Mouse (Mus musculus): ENCODE data around the gene Bbs1. TPM values are rescaled to one million over a fixed set of nuclear protein-coding genes. Genes with fewer than 3 reads are reported as not detected.
A peak's percentile ranks its signal among the peaks of the same experiment; 100 is the strongest.

The Bbs1 gene
- polyA plus RNA-seq, 1 experiment, result 2.2 TPM

DNA sequence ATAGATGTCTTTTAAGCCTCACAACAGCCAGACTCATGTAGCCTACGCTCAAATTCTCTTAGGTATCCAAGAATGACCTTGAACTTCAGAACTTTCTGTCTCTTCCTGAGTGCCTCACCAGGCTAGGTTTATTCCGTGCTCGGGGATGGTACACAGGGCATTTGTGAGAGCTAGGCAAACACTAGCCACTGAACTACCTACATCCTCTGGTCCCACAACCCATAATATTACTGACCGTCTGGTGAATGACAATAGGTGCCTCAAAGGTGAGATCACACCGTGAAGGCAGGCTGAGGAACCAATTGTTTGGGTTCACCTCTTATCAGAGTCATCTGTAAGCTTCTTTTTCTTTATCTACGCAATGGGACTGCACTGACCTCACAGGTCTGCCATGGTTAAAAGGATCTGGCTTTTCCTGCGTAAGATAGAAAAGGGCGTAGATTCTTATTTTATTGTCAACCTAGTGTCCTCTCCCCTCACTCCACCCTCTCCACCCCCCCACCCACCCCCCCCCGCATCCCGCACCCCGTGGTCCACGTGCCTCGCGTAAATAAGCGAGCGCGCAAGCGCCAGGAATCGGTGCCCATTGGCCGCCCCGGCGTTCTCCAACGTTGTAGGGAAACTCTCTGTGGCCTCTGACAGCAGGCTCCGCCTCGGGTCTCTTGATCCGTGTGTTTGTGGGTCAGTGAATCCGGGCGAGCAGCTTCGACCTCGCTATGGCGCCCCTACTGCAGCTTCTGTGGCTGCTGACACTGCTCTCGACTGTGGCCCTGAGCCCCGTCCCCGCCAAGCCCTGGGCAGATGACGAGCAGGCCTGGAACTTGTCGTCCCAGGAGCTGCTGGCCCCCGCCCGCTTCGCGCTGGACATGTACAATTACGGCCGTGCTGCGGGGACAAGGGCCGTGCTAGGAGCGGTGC, 51.6 kb downstream of the Bbs1 start, which contains the start of gene Ctsf:
TSS of gene Ctsf (plus strand) at position 579 of the 918 bp plus-strand sequence.
- Histone ChIP-seq H3K36me3 (ENCODE audit: control insufficient read depth, insufficient read depth) (no peaks in the 10 kb centered on the region), H3K79me3 (ENCODE audit: low read depth) (no peaks in the 10 kb centered on the region), H3ac (ENCODE audit: control insufficient read depth, insufficient read length, low read depth) (peak within 1 kb of the TSS; percentile 38), H3K79me2 (ENCODE audit: control insufficient read depth, insufficient read depth) (no peaks in the 10 kb centered on the region), H3K27me3 (ENCODE audit: control insufficient read depth, insufficient read depth, insufficient read length) (peaks cover 34% of the 10 kb centered on the region), H3K4me3 (ENCODE audit: insufficient read depth, poor library complexity, severe bottlenecking) (no peak within 1 kb of the TSS)
- TF ChIP-seq CEBPB (IDR thresholded peaks at IDR 0.05; ENCODE audit: low read depth) (no peak), MYOG (IDR thresholded peaks at IDR 0.05; ENCODE audit: control insufficient read depth, extremely low read depth, insufficient read length) (no peak), CTCF (IDR thresholded peaks at IDR 0.05; ENCODE audit: control insufficient read depth, insufficient read depth, insufficient read length) (no peak), MAX (IDR thresholded peaks at IDR 0.05) (no peak), FOSL1 (IDR thresholded peaks at IDR 0.05; ENCODE audit: insufficient read depth, low read length, poor library complexity, severe bottlenecking) (no peak), MYOD1 (IDR thresholded peaks at IDR 0.05; ENCODE audit: control insufficient read depth, insufficient read length, low read depth) (no peak), USF1 (IDR thresholded peaks at IDR 0.05; ENCODE audit: low read depth) (no peak)

DNA sequence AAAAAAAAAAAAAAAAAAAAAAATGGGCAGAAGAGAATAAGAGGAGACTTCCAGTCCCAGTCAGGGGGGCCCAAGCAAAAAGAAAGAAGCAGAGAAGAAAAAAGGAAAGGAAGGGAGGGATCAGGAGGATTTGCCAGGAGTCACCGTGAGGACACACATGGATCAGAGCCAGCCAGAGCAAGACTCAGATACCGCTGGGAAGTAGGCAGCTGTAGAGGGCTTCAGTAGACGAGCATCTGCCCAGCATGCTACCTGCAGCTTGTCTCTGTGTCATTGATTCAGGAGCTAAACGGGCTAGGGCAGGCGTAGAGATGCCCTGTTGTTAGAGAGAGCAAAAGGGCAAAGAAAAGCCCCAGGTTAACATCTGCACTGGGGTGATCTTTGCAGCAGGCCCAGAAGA, 56.1 kb downstream of the Bbs1 start:
- no peaks in the 10 kb centered on the region for H3K79me3 ChIP-seq (ENCODE audit: low read depth)
- TF ChIP-seq CEBPB (IDR thresholded peaks at IDR 0.05; ENCODE audit: low read depth), result no peak
- no peak for TF ChIP-seq MAX (IDR thresholded peaks at IDR 0.05)
- TF ChIP-seq CTCF (IDR thresholded peaks at IDR 0.05; ENCODE audit: control insufficient read depth, insufficient read depth, insufficient read length), result no peak
- TF ChIP-seq MYOG (IDR thresholded peaks at IDR 0.05; ENCODE audit: control insufficient read depth, extremely low read depth, insufficient read length), result no peak
- no peak for TF ChIP-seq USF1 (IDR thresholded peaks at IDR 0.05; ENCODE audit: low read depth)
- TF ChIP-seq FOSL1 (IDR thresholded peaks at IDR 0.05; ENCODE audit: insufficient read depth, low read length, poor library complexity, severe bottlenecking), result no peak
- TF ChIP-seq MYOD1 (IDR thresholded peaks at IDR 0.05; ENCODE audit: control insufficient read depth, insufficient read length, low read depth), result no peak
- no peaks in the 10 kb centered on the region for H3K79me2 ChIP-seq (ENCODE audit: control insufficient read depth, insufficient read depth)
- H3K4me3 ChIP-seq (ENCODE audit: insufficient read depth, poor library complexity, severe bottlenecking), result no peak overlapping the region
- peaks cover 37% of the 10 kb centered on the region for H3K27me3 ChIP-seq (ENCODE audit: control insufficient read depth, insufficient read depth, insufficient read length)
- no peak overlapping the region for H3ac ChIP-seq (ENCODE audit: control insufficient read depth, insufficient read length, low read depth)
- H3K36me3 ChIP-seq (ENCODE audit: control insufficient read depth, insufficient read depth), result no peaks in the 10 kb centered on the region

DNA sequence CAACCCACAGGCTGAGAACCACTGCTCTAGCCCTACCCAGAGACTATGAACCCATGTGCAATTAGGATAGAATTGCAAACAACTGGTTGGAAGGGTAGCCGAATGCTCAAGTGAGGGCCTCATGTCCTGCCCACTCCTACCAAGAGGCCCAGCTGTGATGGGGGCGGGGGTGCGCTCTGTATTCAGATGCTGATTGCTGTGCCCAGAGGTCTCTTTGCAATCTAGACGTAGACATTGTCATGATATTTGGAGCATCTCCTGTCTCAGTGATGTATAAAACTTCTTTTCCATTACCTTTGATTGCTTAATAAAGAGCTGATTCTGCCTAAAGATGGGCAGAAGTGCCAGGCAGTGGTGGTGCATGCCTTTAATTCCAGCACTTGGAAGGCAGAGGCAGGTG, 56.6 kb downstream of the Bbs1 start:
- Histone ChIP-seq H3K79me2 (ENCODE audit: control insufficient read depth, insufficient read depth) (no peaks in the 10 kb centered on the region), H3K27me3 (ENCODE audit: control insufficient read depth, insufficient read depth, insufficient read length) (peaks cover 34% of the 10 kb centered on the region), H3ac (ENCODE audit: control insufficient read depth, insufficient read length, low read depth) (no peak overlapping the region), H3K79me3 (ENCODE audit: low read depth) (no peaks in the 10 kb centered on the region), H3K36me3 (ENCODE audit: control insufficient read depth, insufficient read depth) (no peaks in the 10 kb centered on the region), H3K4me3 (ENCODE audit: insufficient read depth, poor library complexity, severe bottlenecking) (no peak overlapping the region)
- TF ChIP-seq MYOG (IDR thresholded peaks at IDR 0.05; ENCODE audit: control insufficient read depth, extremely low read depth, insufficient read length) (no peak), USF1 (IDR thresholded peaks at IDR 0.05; ENCODE audit: low read depth) (no peak), MAX (IDR thresholded peaks at IDR 0.05) (no peak), CTCF (IDR thresholded peaks at IDR 0.05; ENCODE audit: control insufficient read depth, insufficient read depth, insufficient read length) (no peak), CEBPB (IDR thresholded peaks at IDR 0.05; ENCODE audit: low read depth) (no peak), FOSL1 (IDR thresholded peaks at IDR 0.05; ENCODE audit: insufficient read depth, low read length, poor library complexity, severe bottlenecking) (no peak)

DNA sequence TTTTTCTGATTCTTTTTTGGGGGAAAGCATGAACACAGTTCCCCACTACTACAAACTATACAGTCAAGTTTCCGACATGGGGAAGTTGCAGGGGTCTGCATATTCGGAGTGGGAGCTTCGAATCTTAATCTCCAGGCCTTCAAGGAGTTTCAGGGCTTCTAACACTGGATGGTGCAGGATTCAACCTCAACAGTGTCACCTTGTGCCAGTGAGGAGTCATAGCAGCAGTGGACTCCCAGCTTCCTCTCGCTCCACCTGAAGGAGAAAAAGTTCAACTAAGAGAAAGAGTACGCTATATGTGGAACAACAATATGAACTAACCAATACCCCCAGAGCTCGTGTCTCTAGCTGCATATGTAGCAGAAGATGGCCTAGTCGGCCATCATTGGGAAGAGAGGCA, 58.9 kb downstream of the Bbs1 start:
- H3K79me2 ChIP-seq (ENCODE audit: control insufficient read depth, insufficient read depth), result no peaks in the 10 kb centered on the region
- peak; percentile 34 for TF ChIP-seq CTCF (IDR thresholded peaks at IDR 0.05; ENCODE audit: control insufficient read depth, insufficient read depth, insufficient read length)
- TF ChIP-seq MYOG (IDR thresholded peaks at IDR 0.05; ENCODE audit: control insufficient read depth, extremely low read depth, insufficient read length), result no peak

DNA sequence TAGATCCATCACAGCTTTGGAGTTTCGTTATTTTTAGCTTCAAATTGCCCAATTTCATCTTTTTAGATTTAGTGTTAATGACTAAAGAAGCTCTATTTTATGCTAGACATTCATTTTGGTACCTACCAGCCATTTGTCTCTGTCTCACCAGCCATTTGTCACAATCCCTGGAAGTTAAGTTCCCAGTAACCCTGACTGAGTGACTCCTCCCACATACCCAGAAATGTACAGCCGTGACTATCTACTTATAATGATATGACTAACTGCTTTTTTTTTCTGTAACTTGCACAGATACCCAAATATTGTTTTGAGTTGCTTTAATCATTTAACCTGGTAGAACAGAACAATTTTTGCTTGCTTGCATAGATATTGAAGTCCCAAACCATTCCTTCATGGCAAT, 60.6 kb downstream of the Bbs1 start:
- Histone ChIP-seq H3K4me3 (ENCODE audit: insufficient read depth, poor library complexity, severe bottlenecking) (no peak overlapping the region), H3K36me3 (ENCODE audit: control insufficient read depth, insufficient read depth) (no peaks in the 10 kb centered on the region), H3ac (ENCODE audit: control insufficient read depth, insufficient read length, low read depth) (no peak overlapping the region), H3K79me2 (ENCODE audit: control insufficient read depth, insufficient read depth) (no peaks in the 10 kb centered on the region), H3K27me3 (ENCODE audit: control insufficient read depth, insufficient read depth, insufficient read length) (peaks cover 39% of the 10 kb centered on the region), H3K79me3 (ENCODE audit: low read depth) (no peaks in the 10 kb centered on the region)
- TF ChIP-seq CEBPB (IDR thresholded peaks at IDR 0.05; ENCODE audit: low read depth) (no peak), MYOG (IDR thresholded peaks at IDR 0.05; ENCODE audit: control insufficient read depth, extremely low read depth, insufficient read length) (no peak), MYOD1 (IDR thresholded peaks at IDR 0.05; ENCODE audit: control insufficient read depth, insufficient read length, low read depth) (no peak), MAX (IDR thresholded peaks at IDR 0.05) (no peak), FOSL1 (IDR thresholded peaks at IDR 0.05; ENCODE audit: insufficient read depth, low read length, poor library complexity, severe bottlenecking) (no peak), CTCF (IDR thresholded peaks at IDR 0.05; ENCODE audit: control insufficient read depth, insufficient read depth, insufficient read length) (no peak), USF1 (IDR thresholded peaks at IDR 0.05; ENCODE audit: low read depth) (no peak)

More for the DNA sequence above, 58.9 kb downstream of the Bbs1 start:
- no peaks in the 10 kb centered on the region for H3K79me3 ChIP-seq (ENCODE audit: low read depth)
- no peaks in the 10 kb centered on the region for H3K36me3 ChIP-seq (ENCODE audit: control insufficient read depth, insufficient read depth)
- H3ac ChIP-seq (ENCODE audit: control insufficient read depth, insufficient read length, low read depth), result no peak overlapping the region
- H3K27me3 ChIP-seq (ENCODE audit: control insufficient read depth, insufficient read depth, insufficient read length), result peaks cover 30% of the 10 kb centered on the region
- no peak overlapping the region for H3K4me3 ChIP-seq (ENCODE audit: insufficient read depth, poor library complexity, severe bottlenecking)
